Mouse (Mus musculus): Measurements from ENCODE around the gene Tagln.

GRCm38 (mm10) chr9:45984409-45985228 is 48.8 kb upstream of the Tagln start:
- TF ChIP-seq E2F4 (IDR thresholded peaks at IDR 0.05; ENCODE audit: insufficient replicate concordance, low read depth, low read length) (no peak), ZKSCAN1 (IDR thresholded peaks at IDR 0.05; ENCODE audit: borderline replicate concordance, low read depth, low read length) (no peak), EP300 (IDR thresholded peaks at IDR 0.05; ENCODE audit: low read length) (no peak), ZNF384 (IDR thresholded peaks at IDR 0.05; ENCODE audit: low read depth, low read length) (no peak), RCOR1 (conservative IDR thresholded peaks at IDR 0.05; ENCODE audit: low read depth, low read length) (no peak), MEF2A (IDR thresholded peaks at IDR 0.05; ENCODE audit: borderline replicate concordance, low read depth, low read length) (peak; percentile 36; the same call in 1 of the 2 replicates)
